Mouse (Mus musculus) embryonic facial prominence, embryonic 12.5 days (tissue): Measurements from ENCODE around the gene Zc3h7b. TPM values are rescaled to one million over a fixed set of nuclear protein-coding genes. Genes with fewer than 3 reads are reported as not detected.
"Not testable (repeated sequence)": the region's sequence is repeated elsewhere in the genome, so short reads cannot be mapped to it uniquely, and the experiment has no call there.

Experiments
- ATAC-seq: fragments of 200-750 bp; cut with Nextera tagmentation; 2 replicates; pipeline ENCODE4 v1.8.0; 2017; ENCODE audit not compliant: insufficient number of reproducible peaks, insufficient read depth, low FRiP score, low TSS enrichment
- H3K27ac ChIP-seq: fragments of 300-500 bp; sonication (generic); 2 replicates; pipeline ENCODE4 v1.5.1; 2016; ENCODE audit warnings: mild to moderate bottlenecking
- H3K27me3 ChIP-seq: fragments of 300-500 bp; sonication (generic); 2 replicates; pipeline ENCODE4 v1.6.1; 2016; ENCODE audit warnings: mild to moderate bottlenecking, moderate library complexity
- H3K36me3 ChIP-seq: fragments of 300-500 bp; sonication (generic); 2 replicates; pipeline ENCODE4 v1.6.1; 2016; ENCODE audit warnings: mild to moderate bottlenecking
- H3K4me1 ChIP-seq: fragments of 300-500 bp; sonication (generic); 2 replicates; pipeline ENCODE4 v1.6.1; 2016
- H3K4me2 ChIP-seq: fragments of 300-500 bp; sonication (generic); replicated peaks from 2 replicates; pipeline ENCODE4 v1.6.1; 2016; ENCODE audit warnings: mild to moderate bottlenecking, moderate library complexity
- H3K4me3 ChIP-seq: fragments of 300-500 bp; sonication (generic); 2 replicates; pipeline ENCODE4 v1.5.1; 2016; ENCODE audit warnings: mild to moderate bottlenecking
- H3K9ac ChIP-seq: fragments of 300-500 bp; sonication (generic); 2 replicates; pipeline ENCODE4 v1.6.1; 2016; ENCODE audit warnings: mild to moderate bottlenecking, moderate library complexity
- H3K9me3 ChIP-seq: fragments of 300-500 bp; sonication (generic); 2 replicates; pipeline ENCODE4 v1.6.1; 2016; ENCODE audit warnings: mild to moderate bottlenecking, moderate library complexity
- WGBS: fragments of 180-500 bp; shearing (Covaris S2); methylation state at CpG from one replicate; pipeline ENCODE4 v1.1.7; 2016; 5-methylcytosine and 5-hydroxymethylcytosine counted together
- polyA plus RNA-seq: library from polyadenylated mRNA; unstranded; fragments of >200 nt; fragmentation: Nextera tagmentation; extraction: Ambion mirVana; gene quantifications from 2 replicates; pipeline ENCODE4 v1.2.1, GENCODE M21; 2016

Zc3h7b gene
- 36.4 and 41.1 TPM in 2 replicates for polyA plus RNA-seq

DNA sequence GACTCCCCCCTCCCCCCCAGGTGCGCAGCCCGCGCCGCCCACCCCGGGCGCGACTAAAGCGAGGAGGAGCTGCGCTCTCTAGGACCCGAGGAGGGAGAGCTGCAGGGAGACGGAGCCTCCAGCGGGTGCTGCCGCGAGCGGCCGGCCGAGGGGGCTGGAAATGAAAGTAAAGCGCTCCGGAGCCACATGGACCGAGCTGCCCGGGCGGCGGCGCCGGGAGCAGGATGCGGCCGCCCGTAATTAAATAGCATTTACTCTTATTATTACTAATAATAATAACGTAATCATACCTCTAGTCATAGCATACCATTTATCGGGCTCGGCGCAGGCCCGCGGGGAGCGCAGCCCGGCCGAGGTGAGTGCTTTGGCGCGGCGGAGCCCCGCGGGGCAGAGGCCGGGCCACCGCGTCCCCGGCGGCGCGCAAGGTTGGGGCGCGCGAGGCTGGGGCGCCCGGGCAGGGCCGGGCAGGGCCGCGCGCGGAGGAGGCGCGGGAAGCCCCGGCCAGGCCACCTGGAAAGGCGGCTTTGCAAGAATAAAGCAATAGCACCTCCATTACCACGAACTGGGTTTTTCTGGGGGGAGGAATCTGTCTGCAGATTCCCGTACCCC, at the start of gene Zc3h7b, which contains the start of gene Rangap1:
Gene Zc3h7b (plus strand): TSS at position 66 of the 609 bp plus-strand sequence.
Gene Rangap1 (minus strand): TSS at position 539 of the 609 bp plus-strand sequence.
- under 1% methylated on average over 63 of the region's 65 CpGs for WGBS
- H3K36me3 ChIP-seq: no peaks in the 10 kb centered on the region
- peak within 1 kb of the TSS; percentile 75 for H3K4me2 ChIP-seq
- H3K27me3 ChIP-seq: 0 out of 2 replicates have a peak, but pooled peaks cover 3% of the 10 kb centered on the region
- H3K4me3 ChIP-seq: peak within 1 kb of the TSS; percentile 75
- no peaks in the 10 kb centered on the region for H3K9me3 ChIP-seq
- peak within 1 kb of the TSS; percentile 94 for H3K27ac ChIP-seq
- peak; percentile 75 for ATAC-seq
- H3K9ac ChIP-seq: peak within 1 kb of the TSS; percentile 94
- peaks cover 11% of the 10 kb centered on the region for H3K4me1 ChIP-seq

DNA sequence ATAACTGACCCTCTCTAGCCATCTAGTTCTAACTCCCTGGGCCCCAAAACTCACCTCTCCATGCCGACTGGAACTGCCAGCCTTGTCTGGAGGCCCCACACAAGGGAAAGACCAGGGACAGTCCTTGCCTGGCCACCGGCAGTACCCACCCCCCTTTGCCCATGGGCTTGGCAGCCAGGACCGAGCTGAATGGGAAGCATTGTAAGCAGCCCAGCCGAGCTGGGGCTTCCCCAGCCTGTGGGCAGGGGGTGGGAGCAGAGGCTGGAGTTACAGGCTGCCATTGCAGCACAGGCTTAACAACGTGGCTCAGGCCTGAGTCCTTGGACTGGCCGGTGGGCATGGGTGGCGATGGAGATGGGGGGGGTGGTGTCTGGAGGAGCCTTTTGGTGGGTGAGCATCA, 47.7 kb upstream of the Zc3h7b start, which contains the start of gene Chadl:
Gene Chadl (minus strand): TSS at position 113 of the 400 bp plus-strand sequence.
- WGBS: 40% methylated on average over 7 of the region's 7 CpGs
- H3K4me3 ChIP-seq: no peak within 1 kb of the TSS

DNA sequence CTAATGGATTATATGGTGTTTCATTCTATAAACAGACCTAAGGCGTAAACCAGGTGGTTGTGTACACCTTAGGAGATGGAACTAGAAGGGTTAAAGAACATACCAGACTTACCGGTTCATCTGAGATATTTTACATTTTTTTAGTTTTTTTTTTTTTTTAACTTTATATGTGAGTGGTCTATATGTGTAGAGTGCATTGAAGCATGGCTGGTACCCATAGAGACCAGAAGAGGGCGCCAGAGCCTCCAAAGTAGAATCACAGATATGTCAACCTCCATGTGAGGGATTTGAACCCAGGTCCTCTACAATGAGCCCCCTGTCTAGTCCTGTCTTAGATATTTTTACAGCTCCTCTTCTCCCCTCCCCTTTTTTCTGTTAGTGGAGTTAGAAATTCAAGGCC, 47.0 kb upstream of the Zc3h7b start:
- Histone ChIP-seq H3K4me3 (no peak overlapping the region), H3K9ac (no peak overlapping the region), H3K27me3 (peaks cover 37% of the 10 kb centered on the region), H3K4me2 (no peak overlapping the region), H3K36me3 (0 out of 2 replicates have a peak, but pooled peaks cover 4% of the 10 kb centered on the region), H3K4me1 (peaks cover 8% of the 10 kb centered on the region; the same call in 1 of the 2 replicates), H3K9me3 (no peaks in the 10 kb centered on the region), H3K27ac (no peak overlapping the region)
- ATAC-seq: no peak
- 44% methylated on average over 3 of the region's 3 CpGs for WGBS

More for the DNA sequence above, 47.7 kb upstream of the Zc3h7b start, which contains the start of gene Chadl:
- Histone ChIP-seq H3K9ac (no peak within 1 kb of the TSS), H3K4me2 (peak within 1 kb of the TSS; percentile 11; the same call in 1 of the 2 replicates), H3K4me1 (peaks cover 8% of the 10 kb centered on the region; the same call in 1 of the 2 replicates), H3K27ac (0 out of 2 replicates have a peak within 1 kb of the TSS, but pooled peaks have one; percentile 5), H3K27me3 (peaks cover 44% of the 10 kb centered on the region), H3K9me3 (no peaks in the 10 kb centered on the region), H3K36me3 (0 out of 2 replicates have a peak, but pooled peaks cover 2% of the 10 kb centered on the region)
- ATAC-seq: no peak

DNA sequence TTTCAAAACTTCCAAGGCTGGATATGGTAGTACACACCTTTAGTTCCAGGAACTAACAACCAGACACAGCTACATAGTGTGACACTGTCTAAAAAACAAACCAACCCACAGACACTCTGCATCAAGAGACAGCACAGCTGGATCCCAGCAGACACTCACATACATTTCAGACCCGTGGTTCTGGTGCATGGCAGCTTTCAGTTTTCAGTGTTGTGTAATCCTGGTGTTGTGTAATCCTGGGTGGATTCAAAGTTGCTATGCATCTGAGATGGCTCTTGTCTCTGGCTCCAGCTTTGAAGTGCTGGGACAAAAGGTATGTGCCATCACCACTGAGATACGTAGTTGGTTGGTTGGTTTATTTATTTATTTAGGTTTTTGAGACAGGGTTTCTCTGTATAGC, 46.3 kb upstream of the Zc3h7b start:
- peaks cover 30% of the 10 kb centered on the region for H3K27me3 ChIP-seq
- no peak overlapping the region for H3K9ac ChIP-seq
- H3K36me3 ChIP-seq: peaks cover 10% of the 10 kb centered on the region
- H3K4me3 ChIP-seq: no peak overlapping the region
- 70% methylated on average over 2 of the region's 2 CpGs for WGBS
- H3K4me2 ChIP-seq: no peak overlapping the region
- no peak overlapping the region for H3K27ac ChIP-seq
- no peaks in the 10 kb centered on the region for H3K9me3 ChIP-seq
- H3K4me1 ChIP-seq: peaks cover 8% of the 10 kb centered on the region; the same call in 1 of the 2 replicates
- no peak for ATAC-seq

DNA sequence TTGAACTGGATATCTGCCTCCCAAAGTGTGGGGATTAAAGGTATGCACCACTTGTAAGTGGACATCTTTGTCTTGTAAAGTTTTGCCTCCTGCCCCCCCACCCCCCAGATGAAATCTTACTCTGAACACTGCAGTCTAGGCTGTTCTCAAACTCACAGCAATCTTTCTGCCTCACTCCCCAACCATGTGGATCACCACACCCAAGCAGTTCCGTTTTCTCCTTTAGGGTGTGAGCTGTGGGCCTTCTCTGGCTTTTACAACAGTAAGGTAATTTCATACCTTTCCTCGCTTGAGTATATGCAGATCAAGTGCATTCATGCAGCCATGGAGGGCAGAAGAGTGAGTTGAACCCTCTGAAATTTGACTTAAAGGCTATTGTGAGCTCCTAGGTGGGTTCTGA, 44.7 kb upstream of the Zc3h7b start:
- no peak for ATAC-seq
- Histone ChIP-seq H3K9me3 (no peaks in the 10 kb centered on the region), H3K4me3 (no peak overlapping the region), H3K9ac (no peak overlapping the region), H3K4me2 (no peak overlapping the region), H3K4me1 (no peaks in the 10 kb centered on the region), H3K27me3 (peaks cover 14% of the 10 kb centered on the region), H3K36me3 (peaks cover 27% of the 10 kb centered on the region), H3K27ac (no peak overlapping the region)
- 67% methylated on average over 2 of the region's 2 CpGs for WGBS

DNA sequence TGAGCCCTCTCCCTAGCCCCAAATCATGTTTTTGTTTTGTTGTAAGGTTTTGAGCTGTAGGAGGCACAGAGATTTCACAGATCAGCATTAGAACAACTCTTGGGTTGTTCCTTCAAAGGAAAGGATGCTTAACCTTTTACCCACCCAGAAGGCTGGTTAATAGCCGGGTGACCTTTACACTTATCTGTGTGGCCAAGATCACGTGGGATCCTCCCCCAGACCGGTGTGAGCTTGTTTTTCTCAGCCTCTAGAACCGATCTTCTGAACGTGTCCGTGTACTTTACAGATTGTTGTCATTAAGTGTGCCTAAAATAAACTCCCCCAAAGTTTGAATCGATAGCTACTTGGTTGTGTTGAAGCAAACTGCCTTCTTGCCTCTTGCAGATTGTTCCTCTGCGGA, 44.3 kb upstream of the Zc3h7b start:
- Histone ChIP-seq H3K4me1 (no peaks in the 10 kb centered on the region), H3K27ac (no peak overlapping the region), H3K27me3 (peaks cover 10% of the 10 kb centered on the region), H3K4me3 (no peak overlapping the region), H3K9me3 (no peaks in the 10 kb centered on the region), H3K9ac (no peak overlapping the region), H3K4me2 (no peak overlapping the region), H3K36me3 (peaks cover 31% of the 10 kb centered on the region)
- 78% methylated on average over 8 of the region's 8 CpGs for WGBS
- no peak for ATAC-seq

DNA sequence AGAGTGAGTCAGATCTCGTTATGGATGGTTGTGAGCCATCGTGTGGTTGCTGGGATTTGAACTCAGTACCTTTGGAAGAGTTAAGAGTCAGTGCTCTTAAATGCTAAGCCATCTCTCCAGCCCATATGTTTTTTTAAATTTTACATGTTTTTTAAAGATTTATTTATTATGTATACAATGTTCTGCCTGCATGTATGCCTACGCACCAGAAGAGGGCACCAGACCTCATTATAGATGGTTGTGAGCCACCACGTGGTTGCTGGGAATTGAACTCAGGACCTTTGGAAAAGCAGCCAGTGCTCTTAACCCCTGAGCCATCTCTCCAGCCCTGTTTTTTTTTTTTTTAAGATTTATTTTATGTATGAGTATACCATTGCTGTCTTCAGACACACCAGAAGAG, 43.5 kb upstream of the Zc3h7b start:
- not testable (repeated sequence) for H3K4me3 ChIP-seq, H3K27me3 ChIP-seq, H3K27ac ChIP-seq, H3K9ac ChIP-seq, ATAC-seq, H3K9me3 ChIP-seq, H3K4me2 ChIP-seq, H3K4me1 ChIP-seq
- WGBS: 75% methylated on average over 4 of the region's 4 CpGs
- peaks cover 39% of the 10 kb centered on the region for H3K36me3 ChIP-seq

DNA sequence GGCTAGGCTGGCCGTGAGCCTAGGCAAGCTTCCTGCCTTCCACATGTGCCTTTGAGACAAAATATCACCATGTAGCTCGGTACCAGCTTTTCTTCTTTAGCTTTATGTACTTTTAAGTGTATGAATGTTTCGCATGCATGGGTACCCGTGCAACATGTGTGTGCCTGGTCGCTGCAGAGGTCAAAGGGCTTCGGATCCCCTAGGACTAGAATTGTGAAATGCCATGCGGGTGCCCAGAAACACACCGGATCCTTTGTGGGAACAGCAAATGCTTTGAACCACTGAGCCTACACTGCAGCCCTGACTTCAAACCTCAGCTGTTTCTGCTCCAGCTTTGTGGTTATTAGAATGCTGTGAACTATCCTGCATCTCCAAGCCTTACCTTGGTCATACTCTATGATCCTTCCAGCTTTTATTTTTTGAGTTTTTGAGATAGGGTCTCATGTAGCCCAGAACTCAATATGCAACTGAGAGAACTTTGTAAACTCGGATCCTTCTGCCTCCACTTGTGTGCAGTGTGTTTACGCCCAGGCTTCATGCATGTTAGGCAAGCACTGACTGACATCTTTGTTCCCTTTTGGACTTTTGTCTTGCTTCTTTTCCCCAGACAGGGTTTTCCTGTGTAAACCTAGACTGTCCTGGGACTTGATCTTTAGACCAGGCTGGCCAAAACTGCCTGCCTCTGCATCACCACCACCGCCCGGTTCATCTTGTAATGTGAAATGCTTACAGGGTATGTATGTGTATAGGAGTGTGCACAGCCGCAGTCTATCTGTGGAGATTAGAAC, 42.4 kb upstream of the Zc3h7b start:
- H3K27ac ChIP-seq: no peak overlapping the region
- no peak for ATAC-seq
- H3K4me2 ChIP-seq: no peak overlapping the region
- H3K4me3 ChIP-seq: no peak overlapping the region
- no peak overlapping the region for H3K9ac ChIP-seq
- H3K4me1 ChIP-seq: no peaks in the 10 kb centered on the region
- peaks cover 47% of the 10 kb centered on the region for H3K36me3 ChIP-seq
- no peaks in the 10 kb centered on the region for H3K9me3 ChIP-seq
- H3K27me3 ChIP-seq: no peaks in the 10 kb centered on the region
- 86% methylated on average over 13 of the region's 13 CpGs for WGBS

DNA sequence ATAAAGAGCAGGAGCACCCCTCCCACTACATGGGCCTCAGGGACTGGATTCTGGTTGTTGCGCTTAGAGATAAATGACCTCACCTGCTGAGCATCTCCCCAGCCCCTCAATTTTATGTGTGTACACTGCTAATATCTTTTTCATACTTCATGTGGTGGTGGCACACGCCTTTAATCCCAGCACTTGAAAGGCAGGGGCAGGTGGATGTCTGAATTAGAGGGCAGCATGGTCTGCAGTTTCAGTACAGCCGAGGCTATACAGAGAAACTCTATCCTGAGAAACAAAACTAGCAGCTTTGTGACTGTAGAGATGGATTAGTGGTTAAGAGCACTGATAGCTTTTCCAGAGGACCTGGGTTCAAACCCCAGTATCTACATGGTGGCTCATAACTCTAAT, 41.8 kb upstream of the Zc3h7b start:
- H3K9me3 ChIP-seq: no peaks in the 10 kb centered on the region
- no peak overlapping the region for H3K9ac ChIP-seq
- WGBS: 83% methylated on average over 3 of the region's 3 CpGs
- H3K27ac ChIP-seq: no peak overlapping the region
- no peak overlapping the region for H3K4me2 ChIP-seq
- H3K36me3 ChIP-seq: peaks cover 53% of the 10 kb centered on the region
- H3K27me3 ChIP-seq: no peaks in the 10 kb centered on the region
- no peaks in the 10 kb centered on the region for H3K4me1 ChIP-seq
- ATAC-seq: no peak
- no peak overlapping the region for H3K4me3 ChIP-seq

DNA sequence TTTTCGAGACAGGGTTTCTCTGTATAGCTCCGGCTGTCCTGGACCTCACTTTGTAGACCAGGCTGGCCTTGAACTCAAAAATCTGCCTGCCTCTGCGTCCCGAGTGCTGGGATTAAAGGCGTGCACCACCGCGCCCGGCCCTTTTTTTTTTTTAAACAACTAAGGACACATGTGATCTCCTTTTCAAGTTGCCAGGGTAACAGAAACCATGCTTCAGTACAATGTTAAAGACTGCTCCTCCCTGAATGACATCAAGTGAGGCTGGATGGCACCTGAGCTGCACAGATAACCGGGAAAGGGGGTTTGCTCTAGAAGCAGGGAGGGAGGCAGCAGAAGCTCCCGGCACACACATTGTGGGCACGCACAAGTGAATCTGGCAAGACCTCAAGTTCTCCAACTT, 35.9 kb upstream of the Zc3h7b start:
- 96% methylated on average over 11 of the region's 11 CpGs for WGBS
- no peak overlapping the region for H3K4me2 ChIP-seq
- no peaks in the 10 kb centered on the region for H3K27me3 ChIP-seq
- no peak overlapping the region for H3K9ac ChIP-seq
- H3K4me3 ChIP-seq: no peak overlapping the region
- H3K4me1 ChIP-seq: no peaks in the 10 kb centered on the region
- ATAC-seq: no peak
- no peak overlapping the region for H3K27ac ChIP-seq
- H3K36me3 ChIP-seq: peaks cover 93% of the 10 kb centered on the region
- no peaks in the 10 kb centered on the region for H3K9me3 ChIP-seq

DNA sequence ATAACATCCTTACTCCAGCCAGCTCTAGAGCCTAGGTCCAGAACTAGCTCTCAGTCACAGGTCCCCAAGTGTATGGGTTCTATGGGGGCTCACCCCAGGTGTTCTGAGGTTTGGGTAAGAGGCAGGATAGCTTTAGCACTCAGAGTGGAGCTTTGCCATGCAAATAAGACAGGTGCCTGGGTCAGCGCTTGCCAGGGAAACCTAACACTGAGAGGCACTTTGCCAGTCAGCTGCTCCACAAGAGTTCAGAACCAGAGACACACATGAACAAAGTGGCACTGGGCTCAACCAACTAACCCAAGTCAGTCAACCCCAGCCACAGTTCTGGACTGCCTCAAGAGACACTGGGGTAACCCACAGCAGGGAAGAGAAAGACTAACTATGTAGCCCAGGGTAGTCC, 35.2 kb upstream of the Zc3h7b start:
- Histone ChIP-seq H3K4me2 (no peak overlapping the region), H3K4me1 (no peaks in the 10 kb centered on the region), H3K9me3 (no peaks in the 10 kb centered on the region), H3K27me3 (no peaks in the 10 kb centered on the region), H3K27ac (no peak overlapping the region), H3K36me3 (peaks cover 88% of the 10 kb centered on the region), H3K4me3 (no peak overlapping the region), H3K9ac (no peak overlapping the region)
- ATAC-seq: no peak
- 94% methylated on average over 1 of the region's 1 CpGs for WGBS

DNA sequence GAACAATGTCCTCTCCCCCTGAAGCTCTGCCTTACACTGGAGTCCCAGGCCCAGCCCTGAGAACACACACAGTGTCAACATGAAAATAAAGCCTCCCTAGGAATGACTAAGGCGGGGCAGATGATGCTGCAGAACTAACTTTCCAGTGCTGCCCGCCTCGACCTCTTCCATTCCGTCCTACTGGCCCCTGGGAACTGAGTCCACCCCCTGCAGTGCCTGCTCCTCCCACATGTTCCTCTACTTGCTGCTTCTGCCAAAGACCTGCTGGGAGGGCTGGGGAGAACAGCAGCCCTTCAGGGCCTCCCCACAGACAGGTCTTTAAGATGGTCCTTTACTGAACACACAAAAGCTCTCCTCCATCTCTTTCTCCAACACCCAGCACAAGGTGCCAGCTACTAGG, 34.1 kb upstream of the Zc3h7b start:
- 82% methylated on average over 4 of the region's 4 CpGs for WGBS
- Histone ChIP-seq H3K27ac (no peak overlapping the region), H3K27me3 (no peaks in the 10 kb centered on the region), H3K36me3 (peaks cover 87% of the 10 kb centered on the region), H3K4me2 (no peak overlapping the region), H3K9me3 (no peaks in the 10 kb centered on the region), H3K4me1 (no peaks in the 10 kb centered on the region), H3K4me3 (no peak overlapping the region), H3K9ac (no peak overlapping the region)
- ATAC-seq: no peak
